Mouse (Mus musculus) megakaryocyte, embryonic 14.5 days (primary cell): ENCODE measurements around the gene Cd2. TPM values are rescaled to one million over a fixed set of nuclear protein-coding genes. Genes with fewer than 3 reads are reported as not detected.

Experiments used
- H3K27me3 ChIP-seq: replicated peaks from 2 replicates; pipeline ENCODE3; 2012; ENCODE audit warnings: inconsistent platforms
- H3K36me3 ChIP-seq: replicated peaks from 2 replicates; pipeline ENCODE3; 2012; ENCODE audit warnings: low read length, inconsistent platforms, mixed read lengths
- H3K4me1 ChIP-seq: 2 replicates; pipeline ENCODE4 v1.6.1; 2012; ENCODE audit warnings: inconsistent platforms
- H3K4me3 ChIP-seq: replicated peaks from 2 replicates; pipeline ENCODE3; 2012; ENCODE audit warnings: moderate library complexity, mild to moderate bottlenecking, inconsistent platforms
- H3K9me3 ChIP-seq: 2 replicates; pipeline ENCODE4 v1.6.1; 2012; ENCODE audit warnings: inconsistent platforms
- FLI1 ChIP-seq: IDR thresholded peaks from 2 replicates; pipeline ENCODE4 v1.6.1; 2012; ENCODE audit warnings: low read length, inconsistent platforms, mixed read lengths
- GATA1 ChIP-seq: IDR thresholded peaks from 3 replicates; pipeline ENCODE4 v1.6.1; 2012; ENCODE audit warnings: mixed read lengths, low read length, inconsistent platforms, borderline replicate concordance
- polyA plus RNA-seq: library from polyadenylated mRNA; stranded (reverse); fragments of >175 nt; gene quantifications from 2 replicates; pipeline ENCODE4 v1.2.3, GENCODE M21; 2012; ENCODE audit warnings: low replicate concordance; ENCODE audit not compliant: insufficient read depth

Cd2 gene
- polyA plus RNA-seq, 1 experiment = 0.16 TPM

DNA sequence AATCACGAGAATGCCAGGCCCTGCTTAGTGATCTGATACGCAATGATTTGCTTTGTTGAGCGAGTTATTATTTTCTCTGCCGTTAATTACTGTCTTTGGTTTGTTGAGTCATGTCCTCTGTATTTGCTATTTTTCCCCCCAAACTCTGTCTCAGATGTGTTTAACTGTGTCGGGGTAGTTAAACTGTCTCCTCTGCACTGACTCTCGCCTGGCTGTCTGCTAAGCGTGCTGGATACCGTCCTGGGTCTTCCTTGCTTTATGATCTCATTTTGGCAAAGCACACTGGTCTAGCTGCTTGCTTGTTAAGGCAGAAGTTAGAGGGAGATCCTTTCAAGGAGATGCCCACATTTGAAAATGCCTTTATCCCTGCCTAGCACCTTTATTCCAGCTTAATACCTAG lies 31.6 kb downstream of the Cd2 start:
- Histone ChIP-seq H3K4me3 (no peak overlapping the region), H3K27me3 (peaks cover 4% of the 10 kb centered on the region), H3K9me3 (peaks cover 11% of the 10 kb centered on the region), H3K36me3 (no peaks in the 10 kb centered on the region), H3K4me1 (no peaks in the 10 kb centered on the region)
- no peak for TF ChIP-seq FLI1
- no peak for TF ChIP-seq GATA1

DNA sequence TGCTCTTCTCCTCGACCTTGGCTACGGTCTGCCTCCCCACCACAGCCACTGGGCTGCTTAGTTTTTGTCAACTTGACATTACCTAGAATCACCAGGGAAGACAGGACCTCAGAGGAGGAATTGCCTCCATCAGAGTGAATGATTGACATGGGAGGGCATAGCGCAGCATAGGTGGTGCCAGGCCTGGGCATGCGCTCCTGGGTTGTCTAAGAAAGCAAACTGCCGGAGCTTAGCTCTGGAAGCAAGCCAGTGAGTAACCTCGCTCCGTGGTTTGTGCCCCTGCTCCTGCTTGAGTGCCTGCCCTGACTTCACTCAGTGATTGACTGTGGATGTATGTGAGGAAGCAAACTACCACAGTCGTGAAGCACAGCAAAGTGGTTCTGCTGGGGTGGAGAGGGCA lies 35.6 kb downstream of the Cd2 start:
- H3K9me3 ChIP-seq = peaks cover 7% of the 10 kb centered on the region
- no peak overlapping the region for H3K4me3 ChIP-seq
- TF ChIP-seq FLI1 (no peak), GATA1 (no peak)
- H3K36me3 ChIP-seq = no peaks in the 10 kb centered on the region
- no peaks in the 10 kb centered on the region for H3K4me1 ChIP-seq
- H3K27me3 ChIP-seq = peaks cover 6% of the 10 kb centered on the region

DNA sequence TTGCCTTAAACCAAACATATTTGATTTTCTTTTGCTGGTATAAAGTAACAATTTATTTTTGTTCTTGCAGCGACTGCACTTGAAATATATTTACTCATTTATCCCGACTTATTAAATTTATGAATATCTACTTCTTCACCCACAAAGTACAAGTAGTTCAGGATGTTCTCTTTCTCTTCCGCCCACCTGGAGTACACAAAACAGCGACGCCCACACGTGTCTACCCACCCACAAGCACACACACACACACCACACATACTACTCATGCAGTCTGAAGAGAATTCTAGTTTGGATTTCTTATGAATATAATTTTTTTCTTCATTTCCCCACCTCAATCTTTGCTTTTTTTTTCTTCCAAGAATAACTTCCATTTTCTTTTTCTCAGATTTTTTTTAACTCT lies 37.9 kb downstream of the Cd2 start:
- no peak for TF ChIP-seq FLI1
- no peak for TF ChIP-seq GATA1
- H3K4me1 ChIP-seq = no peaks in the 10 kb centered on the region
- H3K4me3 ChIP-seq = no peak overlapping the region
- H3K27me3 ChIP-seq = peaks cover 2% of the 10 kb centered on the region
- no peaks in the 10 kb centered on the region for H3K9me3 ChIP-seq
- no peaks in the 10 kb centered on the region for H3K36me3 ChIP-seq

DNA sequence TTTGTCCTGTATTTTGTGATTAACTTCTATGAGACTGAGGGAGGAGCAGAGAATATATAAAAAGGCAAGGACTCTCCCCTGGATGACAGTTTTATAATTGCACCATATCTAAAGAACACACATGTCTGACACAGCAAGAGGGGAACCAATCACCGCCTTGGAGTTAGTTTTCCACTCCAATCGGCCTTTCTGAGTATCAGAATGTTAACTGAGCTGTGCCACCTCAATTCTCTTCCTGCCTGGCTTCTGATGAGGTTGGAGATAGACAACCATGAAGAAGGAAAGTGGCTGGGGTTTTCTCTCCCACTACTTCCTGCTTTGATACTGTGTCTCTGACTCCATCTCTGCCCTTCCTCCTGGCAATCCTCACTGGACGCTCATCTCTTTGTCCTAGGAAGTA lies 42.5 kb downstream of the Cd2 start:
- H3K36me3 ChIP-seq = no peaks in the 10 kb centered on the region
- 0 out of 2 replicates have a peak, but pooled peaks cover 4% of the 10 kb centered on the region for H3K9me3 ChIP-seq
- H3K27me3 ChIP-seq = peaks cover under 1% of the 10 kb centered on the region
- no peaks in the 10 kb centered on the region for H3K4me1 ChIP-seq
- TF ChIP-seq GATA1 (no peak), FLI1 (no peak)
- no peak overlapping the region for H3K4me3 ChIP-seq

DNA sequence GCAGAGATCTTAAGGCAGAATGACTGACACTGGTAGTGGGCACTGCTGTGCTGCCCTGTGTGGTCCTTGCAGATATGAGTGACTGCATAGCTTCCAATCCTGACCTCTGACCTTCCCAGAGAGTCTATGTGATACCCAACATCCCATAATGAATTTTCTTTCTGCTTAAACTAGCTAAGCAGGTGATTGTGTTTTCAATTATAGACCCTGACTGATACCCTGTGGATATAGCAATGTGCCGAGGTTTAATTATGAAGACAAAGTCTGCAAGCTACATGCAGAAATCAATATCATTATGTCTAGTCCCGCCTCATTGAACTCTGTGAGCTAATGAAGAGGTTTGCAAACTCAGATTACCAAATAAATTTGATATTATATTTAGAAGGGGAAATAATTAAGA lies 44.7 kb downstream of the Cd2 start:
- H3K9me3 ChIP-seq = peaks cover 7% of the 10 kb centered on the region; the same call in 1 of the 2 replicates
- no peaks in the 10 kb centered on the region for H3K36me3 ChIP-seq
- no peaks in the 10 kb centered on the region for H3K4me1 ChIP-seq
- no peak overlapping the region for H3K4me3 ChIP-seq
- no peaks in the 10 kb centered on the region for H3K27me3 ChIP-seq
- TF ChIP-seq FLI1 = no peak
- no peak for TF ChIP-seq GATA1

DNA sequence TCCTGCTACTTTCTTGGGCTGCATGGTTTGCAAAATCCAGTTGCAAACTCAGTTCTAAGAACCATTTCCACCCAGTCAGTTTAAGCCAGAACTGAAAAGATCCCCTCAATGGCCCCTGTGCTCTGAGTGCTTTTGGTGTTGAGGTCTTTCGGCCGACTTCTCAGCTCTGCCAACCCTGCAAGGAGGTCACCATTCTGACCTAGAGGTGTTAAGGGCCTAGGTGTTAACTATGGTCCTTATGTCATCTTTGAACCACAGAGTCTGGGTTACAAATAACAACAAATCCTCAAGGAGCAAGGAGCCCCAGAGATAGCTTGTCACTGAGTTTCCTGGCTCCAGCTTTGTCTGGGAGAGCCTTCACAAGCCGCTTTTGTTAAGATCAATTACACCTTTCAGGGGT lies 45.9 kb downstream of the Cd2 start:
- H3K27me3 ChIP-seq = peaks cover 1% of the 10 kb centered on the region
- no peak for TF ChIP-seq GATA1
- no peak for TF ChIP-seq FLI1
- no peaks in the 10 kb centered on the region for H3K36me3 ChIP-seq
- peaks cover 7% of the 10 kb centered on the region; the same call in 1 of the 2 replicates for H3K9me3 ChIP-seq
- no peaks in the 10 kb centered on the region for H3K4me1 ChIP-seq
- no peak overlapping the region for H3K4me3 ChIP-seq

DNA sequence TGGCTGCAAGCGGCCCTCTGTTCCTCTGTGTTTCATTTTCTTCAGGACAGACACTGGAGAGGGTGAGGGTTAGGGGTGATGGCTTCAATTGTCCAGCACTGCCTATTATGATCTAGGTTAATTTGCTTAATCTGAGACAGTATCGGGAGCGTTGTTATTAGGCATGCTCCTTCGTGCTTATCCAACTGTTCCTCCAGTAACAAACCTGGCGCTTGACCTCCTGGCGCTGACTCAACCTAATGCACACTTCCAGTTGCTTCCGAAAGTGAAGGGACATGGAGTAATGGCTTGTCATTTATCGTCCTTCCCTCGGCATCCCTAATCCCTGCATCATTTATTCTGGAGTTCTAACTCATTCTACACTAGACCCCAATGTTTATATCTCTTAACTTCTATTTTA lies 46.9 kb downstream of the Cd2 start:
- peaks cover 7% of the 10 kb centered on the region; the same call in 1 of the 2 replicates for H3K9me3 ChIP-seq
- H3K4me3 ChIP-seq = no peak overlapping the region
- no peak for TF ChIP-seq FLI1
- TF ChIP-seq GATA1 = no peak
- no peaks in the 10 kb centered on the region for H3K36me3 ChIP-seq
- H3K27me3 ChIP-seq = peaks cover 7% of the 10 kb centered on the region
- no peaks in the 10 kb centered on the region; the same call in 1 of the 2 replicates for H3K4me1 ChIP-seq

DNA sequence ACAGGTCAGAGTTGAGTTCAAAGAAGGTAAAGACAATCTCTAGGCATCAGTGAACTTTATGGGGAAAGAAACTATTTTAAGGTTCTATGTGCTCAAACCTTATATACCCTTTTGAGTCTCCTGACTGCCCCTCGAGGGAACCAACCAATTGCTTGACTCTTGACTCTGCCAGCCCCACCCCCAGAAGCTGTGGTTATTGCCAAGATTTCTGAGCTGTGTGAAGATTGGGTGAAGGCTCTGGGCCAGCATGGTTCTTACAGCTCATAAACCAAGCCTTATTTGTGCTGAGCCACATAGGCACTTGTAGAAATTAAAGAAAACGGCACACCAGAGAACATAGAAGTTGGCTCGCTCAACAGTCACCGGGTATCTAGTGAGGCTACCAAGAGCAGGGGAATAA lies 48.5 kb downstream of the Cd2 start:
- H3K4me1 ChIP-seq = no peaks in the 10 kb centered on the region; the same call in 1 of the 2 replicates
- no peaks in the 10 kb centered on the region for H3K36me3 ChIP-seq
- peaks cover 7% of the 10 kb centered on the region for H3K27me3 ChIP-seq
- TF ChIP-seq GATA1 = no peak
- TF ChIP-seq FLI1 = no peak
- no peak overlapping the region for H3K4me3 ChIP-seq
- peaks cover 7% of the 10 kb centered on the region; the same call in 1 of the 2 replicates for H3K9me3 ChIP-seq

DNA sequence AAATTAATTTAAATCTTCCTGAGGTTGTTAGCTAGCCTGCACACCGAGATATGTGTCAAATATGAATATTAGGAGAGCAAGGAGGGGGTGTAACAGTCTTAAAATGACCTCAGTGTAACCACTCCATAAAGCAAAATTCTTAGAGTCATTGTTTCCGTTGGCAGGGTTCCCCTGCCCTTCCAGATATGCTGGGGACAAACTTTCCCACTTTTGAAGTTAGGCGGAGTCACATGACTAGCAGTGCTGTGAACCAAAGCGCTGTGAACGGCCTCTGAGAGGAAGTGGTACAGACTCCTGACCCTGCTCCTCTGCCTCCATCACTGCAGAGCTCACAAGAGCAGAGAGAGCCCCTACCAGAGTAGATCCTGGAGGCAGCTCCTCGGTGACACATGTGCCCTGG lies 49.0 kb downstream of the Cd2 start:
- Histone ChIP-seq H3K9me3 (peaks cover 7% of the 10 kb centered on the region; the same call in 1 of the 2 replicates), H3K4me3 (no peak overlapping the region), H3K27me3 (peaks cover 7% of the 10 kb centered on the region), H3K4me1 (no peaks in the 10 kb centered on the region; the same call in 1 of the 2 replicates), H3K36me3 (no peaks in the 10 kb centered on the region)
- TF ChIP-seq FLI1 (no peak), GATA1 (no peak)

DNA sequence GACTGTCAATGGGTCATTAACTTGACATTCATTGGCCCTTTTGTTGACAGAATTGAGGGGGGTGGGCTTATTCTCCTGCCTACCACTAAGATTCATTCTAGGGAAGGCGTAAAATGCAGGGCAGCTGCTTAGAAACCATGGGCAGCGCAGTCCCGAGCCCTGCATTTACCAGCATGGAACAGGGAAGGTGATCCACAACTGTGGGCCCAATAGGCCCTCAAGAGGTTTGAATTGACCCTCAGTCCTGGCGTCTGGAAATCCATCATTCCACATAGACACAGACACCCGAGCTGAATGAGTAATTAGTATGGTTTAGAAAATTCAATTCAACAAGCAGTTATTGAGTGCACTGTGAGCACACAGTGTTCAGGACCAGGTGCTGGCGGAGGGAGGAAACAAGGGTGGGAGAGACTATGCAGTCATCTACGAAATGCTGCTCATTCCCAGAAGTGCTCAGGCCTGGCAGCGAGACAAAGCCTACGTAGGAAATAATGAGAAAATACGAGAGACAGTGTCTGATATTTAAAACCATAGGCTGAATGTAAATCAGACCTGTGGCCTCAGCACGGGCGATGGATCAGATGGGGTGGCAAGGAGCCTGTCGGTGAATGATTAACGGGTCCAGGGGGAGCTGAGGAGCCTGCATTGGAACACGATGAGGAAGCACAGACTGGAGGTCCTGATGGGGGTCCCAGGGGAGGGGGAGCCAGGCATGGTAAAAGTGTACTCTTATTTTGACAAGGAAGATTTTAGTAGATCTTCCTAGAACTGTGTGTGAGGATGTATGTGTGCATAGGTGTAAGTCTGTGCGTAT lies 50.5 kb downstream of the Cd2 start:
- no peak overlapping the region for H3K4me3 ChIP-seq
- H3K36me3 ChIP-seq = no peaks in the 10 kb centered on the region
- peaks cover 7% of the 10 kb centered on the region for H3K27me3 ChIP-seq
- peaks cover 3% of the 10 kb centered on the region; the same call in 1 of the 2 replicates for H3K9me3 ChIP-seq
- no peaks in the 10 kb centered on the region; the same call in 1 of the 2 replicates for H3K4me1 ChIP-seq
- no peak for TF ChIP-seq FLI1
- TF ChIP-seq GATA1 = no peak
